Mouse (Mus musculus) MEL-GATA-1-ER (cell line): ENCODE results near the gene Atl2.

Experiments
- DNase-seq: peaks from one replicate; pipeline ENCODE4 v3.0.0-alpha.2; 2012; ENCODE audit warnings: low read depth; ENCODE audit errors: extremely low read depth

Gene Atl2

GRCm38 (mm10) chr17:79898156-79898746 is 2.3 kb upstream of the Atl2 start:
- DNase-seq: no peak

GRCm38 (mm10) chr17:79897666-79898065 is 1.7 kb upstream of the Atl2 start:
- no peak for DNase-seq

- peak; percentile 62 for DNase-seq
Observed at GRCm38 (mm10) chr17:79894971-79895882, 696 bp downstream of the Atl2 start.

GRCm38 (mm10) chr17:79894054-79894453 is 1.9 kb downstream of the Atl2 start:
- DNase-seq: peak; percentile 46

GRCm38 (mm10) chr17:79891944-79892343 is 4.0 kb downstream of the Atl2 start:
- no peak for DNase-seq

GRCm38 (mm10) chr17:79887926-79888325 is 8.0 kb downstream of the Atl2 start:
- DNase-seq: no peak

- no peak for DNase-seq
Observed at GRCm38 (mm10) chr17:79883198-79883597, 12.7 kb downstream of the Atl2 start.

GRCm38 (mm10) chr17:79865027-79865426 is 30.9 kb downstream of the Atl2 start:
- DNase-seq: no peak

- DNase-seq: no peak
Observed at GRCm38 (mm10) chr17:79864503-79864902, 31.4 kb downstream of the Atl2 start.

- no peak for DNase-seq
Observed at GRCm38 (mm10) chr17:79862038-79862437, 33.9 kb downstream of the Atl2 start.

- no peak for DNase-seq
Observed at GRCm38 (mm10) chr17:79855533-79855932, 40.4 kb downstream of the Atl2 start.

- no peak for DNase-seq
Observed at GRCm38 (mm10) chr17:79848385-79848784, 47.5 kb downstream of the Atl2 start.

GRCm38 (mm10) chr17:79846182-79846581 is 49.7 kb downstream of the Atl2 start:
- DNase-seq: no peak

GRCm38 (mm10) chr17:79845695-79846094 is 50.2 kb downstream of the Atl2 start:
- no peak for DNase-seq

- DNase-seq: peak; percentile 26
Observed at GRCm38 (mm10) chr17:79840254-79841238, 55.4 kb downstream of the Atl2 start.

GRCm38 (mm10) chr17:79836978-79837377 is 58.9 kb downstream of the Atl2 start:
- no peak for DNase-seq

GRCm38 (mm10) chr17:79835714-79836373 is 60.1 kb downstream of the Atl2 start:
- DNase-seq: no peak

GRCm38 (mm10) chr17:79832284-79832683 is 63.6 kb downstream of the Atl2 start:
- DNase-seq: no peak

- DNase-seq: no peak
Observed at GRCm38 (mm10) chr17:79826482-79827034, 69.4 kb downstream of the Atl2 start.

- no peak for DNase-seq
Observed at GRCm38 (mm10) chr17:79825241-79826030, 70.5 kb downstream of the Atl2 start.
